Mouse (Mus musculus) hindbrain, embryonic 14.5 days (tissue): ENCODE measurements around the gene Mad2l2. TPM values are rescaled to one million over a fixed set of nuclear protein-coding genes. Genes with fewer than 3 reads are reported as not detected.

Experiments used
- ATAC-seq: fragments of 200-750 bp; cut with Nextera tagmentation; 2 replicates; pipeline ENCODE4 v1.8.0; 2017; ENCODE audit warnings: moderate number of reproducible peaks, mild to moderate bottlenecking, moderate TSS enrichment, moderate library complexity; ENCODE audit not compliant: low FRiP score
- DNase-seq: peaks from one replicate; pipeline ENCODE4 v3.0.0-alpha.2; 2015; ENCODE audit warnings: low spot score
- H3K27ac ChIP-seq: fragments of 300-500 bp; sonication (generic); 2 replicates; pipeline ENCODE4 v1.5.1; 2014; ENCODE audit warnings: mild to moderate bottlenecking, moderate library complexity
- H3K27me3 ChIP-seq: fragments of 300-500 bp; sonication (generic); 2 replicates; pipeline ENCODE4 v1.6.1; 2014; ENCODE audit warnings: mild to moderate bottlenecking, low read length, mixed read lengths; ENCODE audit not compliant: control insufficient read depth, insufficient read depth
- H3K36me3 ChIP-seq: fragments of 300-500 bp; sonication (generic); replicated peaks from 2 replicates; pipeline ENCODE4 v1.6.1; 2014; ENCODE audit not compliant: control insufficient read depth, insufficient read depth
- H3K4me1 ChIP-seq: fragments of 300-500 bp; sonication (generic); replicated peaks from 2 replicates; pipeline ENCODE4 v1.6.1; 2014; ENCODE audit warnings: antibody characterized with exemption, low read length, mixed read lengths; ENCODE audit not compliant: control insufficient read depth, insufficient read depth
- H3K4me2 ChIP-seq: fragments of 300-500 bp; sonication (generic); replicated peaks from 2 replicates; pipeline ENCODE4 v1.6.1; 2014; ENCODE audit warnings: mild to moderate bottlenecking, moderate library complexity
- H3K4me3 ChIP-seq: fragments of 300-500 bp; sonication (generic); replicated peaks from 2 replicates; pipeline ENCODE4 v1.5.1; 2014; ENCODE audit warnings: mild to moderate bottlenecking, low read length
- H3K9ac ChIP-seq: fragments of 300-500 bp; sonication (generic); 2 replicates; pipeline ENCODE4 v1.6.1; 2014
- H3K9me3 ChIP-seq: fragments of 300-500 bp; sonication (generic); 2 replicates; pipeline ENCODE4 v1.6.1; 2016; ENCODE audit warnings: low read length; ENCODE audit not compliant: control insufficient read depth
- WGBS: fragments of 180-500 bp; shearing (Covaris S2); extraction: QIAGEN DNeasy Blood & Tissue Kit; methylation state at CpG from one replicate; pipeline ENCODE4 v1.1.7; 2014; 5-methylcytosine and 5-hydroxymethylcytosine counted together
- polyA plus RNA-seq: library from polyadenylated mRNA; unstranded; fragments of >200 nt; fragmentation: Nextera tagmentation; extraction: Ambion mirVana; gene quantifications from 2 replicates; pipeline ENCODE4 v1.2.1, GENCODE M21; 2014

The Mad2l2 gene
- polyA plus RNA-seq, 1 experiment from 2014 or later, result 124 TPM

DNA sequence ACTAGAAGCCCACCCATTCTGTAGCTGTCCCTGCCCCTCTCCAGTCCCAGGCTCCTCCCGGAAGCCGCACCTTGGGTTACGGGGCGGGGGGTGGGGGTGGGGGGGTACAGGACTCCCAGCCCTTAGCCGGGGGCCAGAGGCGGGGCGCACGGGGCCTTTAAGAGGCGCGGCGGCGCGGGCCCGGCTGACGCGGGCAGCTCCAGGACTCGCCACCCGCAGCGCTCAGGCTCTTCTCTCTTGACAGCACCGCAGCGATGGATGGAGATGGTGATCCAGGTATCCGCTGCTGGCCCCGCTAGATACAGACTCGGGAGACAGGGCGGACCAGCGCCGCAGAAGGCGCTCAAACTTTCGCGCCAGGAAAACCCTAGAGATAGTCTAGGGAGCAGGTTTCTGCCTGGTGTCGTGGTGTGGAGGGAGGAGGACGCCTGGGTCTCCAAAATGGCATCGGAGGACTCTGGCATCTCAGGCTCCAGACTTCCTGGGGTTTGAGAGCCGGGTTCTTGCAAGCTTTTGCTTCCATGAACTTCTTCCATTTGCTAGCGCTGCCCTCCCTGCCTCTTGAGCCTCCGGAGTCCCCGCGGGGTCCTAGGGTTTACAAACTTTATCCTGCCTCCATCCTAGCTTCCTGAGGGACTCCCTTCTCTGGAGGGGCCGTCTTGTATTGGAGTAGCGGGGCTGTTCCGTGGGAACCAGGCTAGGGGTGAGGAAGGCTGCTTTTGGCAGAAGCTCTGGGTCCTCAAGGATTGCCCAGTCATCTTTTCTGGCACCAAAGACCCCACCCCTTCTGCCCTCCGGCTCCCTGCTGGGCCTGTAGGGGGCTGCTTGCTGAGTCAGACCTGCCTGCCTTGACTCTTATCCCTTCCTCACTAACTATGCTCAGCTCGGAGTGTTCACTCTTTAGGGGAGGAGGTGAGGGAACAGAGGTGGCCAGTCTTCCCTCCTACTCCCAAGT is 30.5 kb downstream of the Mad2l2 start, which contains the start of the genes Fbxo44 and Fbxo2:
Gene Fbxo44 (minus strand): TSS at position 47 of the 955 bp plus-strand sequence.
Gene Fbxo2 (plus strand): TSS at position 186 of the 955 bp plus-strand sequence.
- Histone ChIP-seq H3K9ac (peak within 1 kb of the TSS; percentile 90), H3K4me1 (peaks cover 29% of the 10 kb centered on the region), H3K4me3 (peak within 1 kb of the TSS; percentile 76), H3K27me3 (peaks cover 50% of the 10 kb centered on the region), H3K4me2 (peak within 1 kb of the TSS; percentile 82), H3K9me3 (no peaks in the 10 kb centered on the region), H3K27ac (peak within 1 kb of the TSS; percentile 91), H3K36me3 (peaks cover 25% of the 10 kb centered on the region)
- ATAC-seq, result no peak; the same call in 1 of the 2 replicates
- DNase-seq, result no peak
- under 1% methylated on average over 43 of the region's 43 CpGs for WGBS

DNA sequence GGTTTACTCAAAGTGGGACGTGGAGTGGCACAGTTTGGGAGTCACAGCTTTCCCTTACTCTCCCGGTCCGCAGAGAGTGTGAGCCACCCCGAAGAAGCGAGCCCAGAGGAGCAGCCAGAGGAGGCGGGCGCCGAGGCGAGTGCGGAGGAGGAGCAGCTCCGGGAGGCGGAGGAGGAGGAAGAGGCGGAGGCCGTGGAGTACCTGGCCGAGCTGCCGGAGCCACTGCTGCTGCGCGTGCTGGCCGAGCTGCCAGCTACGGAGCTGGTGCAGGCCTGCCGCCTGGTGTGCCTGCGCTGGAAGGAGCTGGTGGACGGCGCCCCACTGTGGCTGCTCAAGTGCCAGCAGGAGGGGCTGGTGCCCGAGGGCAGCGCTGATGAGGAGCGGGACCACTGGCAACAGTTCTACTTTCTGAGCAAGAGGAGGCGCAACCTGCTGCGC is 33.8 kb downstream of the Mad2l2 start:
- H3K4me2 ChIP-seq, result peak overlapping the region; percentile 54
- H3K9me3 ChIP-seq, result no peaks in the 10 kb centered on the region
- ATAC-seq, result no peak
- DNase-seq, result peak; percentile 69
- peak overlapping the region; percentile 27 for H3K4me3 ChIP-seq
- no peaks in the 10 kb centered on the region for H3K36me3 ChIP-seq
- no peak overlapping the region for H3K27ac ChIP-seq
- under 1% methylated on average over 29 of the region's 29 CpGs for WGBS
- peaks cover 24% of the 10 kb centered on the region for H3K4me1 ChIP-seq
- H3K9ac ChIP-seq, result peak overlapping the region; percentile 46
- peaks cover 61% of the 10 kb centered on the region for H3K27me3 ChIP-seq

DNA sequence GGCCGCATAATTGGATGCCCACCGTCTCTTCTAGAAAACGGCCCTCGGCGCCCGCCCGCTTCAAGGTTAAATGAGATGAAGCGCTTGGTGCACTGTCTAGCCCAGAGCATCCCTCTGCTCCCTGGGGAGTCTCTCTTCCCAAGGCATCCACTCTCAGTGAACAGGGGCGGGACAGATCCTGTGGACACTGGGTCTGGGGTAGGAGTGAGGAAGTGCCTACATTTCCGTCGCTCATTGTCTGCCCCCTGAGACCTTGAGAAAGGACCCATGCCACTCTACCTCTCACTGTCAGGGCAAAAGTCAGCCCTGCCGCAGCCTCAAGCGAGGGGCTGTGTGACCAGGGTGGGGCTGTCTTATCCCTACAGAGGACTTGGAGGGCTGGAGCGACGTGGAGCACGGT is 34.3 kb downstream of the Mad2l2 start:
- DNase-seq (no peak), ATAC-seq (no peak)
- 1% methylated on average over 16 of the region's 16 CpGs for WGBS
- Histone ChIP-seq H3K9ac (peak overlapping the region; percentile 46), H3K4me1 (peaks cover 23% of the 10 kb centered on the region), H3K4me2 (peak overlapping the region; percentile 54), H3K27me3 (peaks cover 61% of the 10 kb centered on the region), H3K36me3 (no peaks in the 10 kb centered on the region), H3K4me3 (peak overlapping the region; percentile 27), H3K9me3 (no peaks in the 10 kb centered on the region), H3K27ac (no peak overlapping the region)

DNA sequence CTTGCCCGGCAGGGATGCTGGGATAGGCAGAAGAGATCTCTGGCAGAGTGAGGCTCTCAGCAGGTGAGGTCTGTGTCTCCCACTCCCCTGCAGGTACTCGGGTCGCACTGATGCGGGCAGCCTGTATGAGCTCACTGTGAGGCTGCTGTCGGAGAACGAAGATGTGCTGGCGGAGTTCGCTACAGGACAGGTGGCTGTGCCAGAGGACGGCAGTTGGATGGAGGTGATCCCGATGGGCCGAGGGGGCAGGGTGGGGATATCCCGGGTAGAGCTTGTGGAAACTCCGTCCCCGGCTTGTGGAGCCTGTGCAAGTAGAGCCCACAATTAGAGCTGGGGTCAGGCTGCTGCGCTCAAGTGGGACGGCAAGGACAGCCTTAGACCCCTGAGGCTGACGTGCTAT is 35.4 kb downstream of the Mad2l2 start:
- H3K27ac ChIP-seq, result no peak overlapping the region
- DNase-seq, result no peak
- H3K9ac ChIP-seq, result 0 out of 2 replicates have a peak overlapping the region, but pooled peaks have one; percentile 6
- no peaks in the 10 kb centered on the region for H3K9me3 ChIP-seq
- 7% methylated on average over 17 of the region's 17 CpGs for WGBS
- H3K4me3 ChIP-seq, result peak overlapping the region; percentile 27; the same call in 1 of the 2 replicates
- ATAC-seq, result no peak
- H3K4me1 ChIP-seq, result peaks cover 24% of the 10 kb centered on the region
- peaks cover 69% of the 10 kb centered on the region for H3K27me3 ChIP-seq
- H3K36me3 ChIP-seq, result no peaks in the 10 kb centered on the region
- peak overlapping the region; percentile 2; the same call in 1 of the 2 replicates for H3K4me2 ChIP-seq

DNA sequence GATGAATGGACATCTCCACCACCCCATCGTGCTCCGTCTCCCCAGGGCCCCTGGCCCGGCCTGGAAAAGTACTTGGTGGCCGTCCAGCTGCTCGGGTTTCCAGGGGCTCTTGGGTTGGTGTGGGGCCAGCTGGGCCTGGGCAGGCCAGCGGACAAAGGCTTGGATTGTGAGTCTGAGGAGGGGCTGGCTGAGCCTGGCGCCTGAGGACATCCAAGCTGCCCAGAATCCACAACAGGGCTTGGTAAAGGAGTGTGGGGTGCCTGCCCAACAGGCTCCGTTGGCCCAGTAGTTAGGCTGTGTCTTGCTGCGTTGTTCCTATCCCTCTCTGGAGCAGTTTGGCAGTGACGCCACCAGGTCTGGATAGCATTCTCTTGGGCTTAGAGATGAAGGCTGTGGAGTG is 36.2 kb downstream of the Mad2l2 start:
- H3K4me1 ChIP-seq, result peaks cover 21% of the 10 kb centered on the region
- H3K27me3 ChIP-seq, result peaks cover 60% of the 10 kb centered on the region
- H3K36me3 ChIP-seq, result no peaks in the 10 kb centered on the region
- peak overlapping the region; percentile 20; the same call in 1 of the 2 replicates for H3K9ac ChIP-seq
- peak overlapping the region; percentile 39 for H3K4me2 ChIP-seq
- 3% methylated on average over 10 of the region's 10 CpGs for WGBS
- no peaks in the 10 kb centered on the region for H3K9me3 ChIP-seq
- no peak overlapping the region; the same call in 1 of the 2 replicates for H3K4me3 ChIP-seq
- peak; percentile 70 for ATAC-seq
- peak overlapping the region; percentile 69 for H3K27ac ChIP-seq
- DNase-seq, result no peak

DNA sequence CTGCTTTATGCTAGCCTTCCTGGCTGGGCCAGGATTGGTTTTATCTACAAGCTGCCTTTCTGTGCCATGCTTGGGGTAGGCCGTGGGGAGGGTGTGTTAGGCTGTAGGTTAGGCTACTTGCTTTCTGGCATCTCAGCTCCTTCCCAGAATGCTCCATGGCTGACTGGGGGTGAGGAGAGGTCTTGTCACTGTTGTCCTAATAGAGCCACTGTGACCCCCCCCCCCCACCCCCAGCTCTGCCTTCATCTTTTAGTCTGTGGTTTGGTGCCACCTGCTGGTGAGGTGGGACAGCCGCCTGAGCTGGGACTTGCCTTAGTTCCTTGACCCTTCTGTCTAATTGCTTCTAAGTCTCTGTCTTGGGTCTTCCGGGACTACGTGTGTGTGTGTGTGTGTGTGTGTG is 36.8 kb downstream of the Mad2l2 start:
- H3K4me2 ChIP-seq, result peak overlapping the region; percentile 39
- H3K9ac ChIP-seq, result 0 out of 2 replicates have a peak overlapping the region, but pooled peaks have one; percentile 20
- peaks cover 55% of the 10 kb centered on the region for H3K27me3 ChIP-seq
- H3K36me3 ChIP-seq, result no peaks in the 10 kb centered on the region
- peaks cover 21% of the 10 kb centered on the region for H3K4me1 ChIP-seq
- peak overlapping the region; percentile 69 for H3K27ac ChIP-seq
- 24% methylated on average over 4 of the region's 4 CpGs for WGBS
- no peaks in the 10 kb centered on the region for H3K9me3 ChIP-seq
- no peak overlapping the region; the same call in 1 of the 2 replicates for H3K4me3 ChIP-seq
- 0 out of 2 replicates have a peak, but pooled peaks have one; percentile 16 for ATAC-seq
- DNase-seq, result no peak

DNA sequence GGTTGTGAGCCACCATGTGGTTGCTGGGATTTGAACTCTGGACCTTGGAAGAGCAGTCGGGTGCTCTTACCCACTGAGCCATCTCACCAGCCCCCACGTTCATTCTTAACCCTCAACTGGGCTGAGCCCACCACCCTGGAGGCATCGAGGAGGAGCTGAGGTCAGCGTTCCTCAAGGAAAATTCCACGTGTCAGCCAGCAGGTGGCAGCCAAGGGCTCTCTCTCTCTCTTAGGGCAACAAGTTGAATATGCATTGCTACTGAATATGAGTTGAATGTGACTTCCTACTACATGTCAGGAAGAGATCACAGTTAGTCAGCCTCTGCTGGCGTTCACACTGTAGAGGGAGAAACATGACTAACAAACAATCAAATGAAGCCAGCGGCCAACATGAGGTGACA is 38.1 kb downstream of the Mad2l2 start:
- peak; percentile 73 for DNase-seq
- H3K4me2 ChIP-seq, result no peak overlapping the region
- peaks cover 49% of the 10 kb centered on the region for H3K27me3 ChIP-seq
- H3K36me3 ChIP-seq, result no peaks in the 10 kb centered on the region
- H3K9ac ChIP-seq, result no peak overlapping the region
- ATAC-seq, result no peak
- WGBS, result 26% methylated on average over 7 of the region's 7 CpGs
- H3K27ac ChIP-seq, result no peak overlapping the region
- peaks cover 21% of the 10 kb centered on the region for H3K4me1 ChIP-seq
- no peaks in the 10 kb centered on the region for H3K9me3 ChIP-seq
- no peak overlapping the region for H3K4me3 ChIP-seq

DNA sequence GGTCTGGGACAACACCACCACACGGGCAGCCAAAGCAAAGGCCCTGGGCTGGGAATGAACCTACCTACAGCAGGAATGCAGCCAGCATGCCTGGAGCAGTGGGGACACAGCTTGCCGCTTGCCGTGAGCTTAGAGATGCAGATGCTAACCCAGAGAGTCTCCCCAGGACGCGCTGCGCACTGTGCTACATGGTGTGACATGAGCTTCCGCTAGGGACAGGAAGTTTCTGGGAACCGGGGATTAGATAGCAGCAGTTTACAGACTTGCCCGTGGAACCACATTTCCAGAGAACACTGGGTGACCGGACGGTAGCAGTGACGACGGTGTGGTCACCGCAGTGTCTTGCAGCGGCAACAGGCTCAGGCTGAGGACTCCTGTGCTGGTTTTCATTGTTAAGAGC is 39.4 kb downstream of the Mad2l2 start:
- no peak overlapping the region for H3K4me2 ChIP-seq
- H3K4me1 ChIP-seq, result peaks cover 22% of the 10 kb centered on the region
- H3K4me3 ChIP-seq, result no peak overlapping the region
- no peaks in the 10 kb centered on the region for H3K9me3 ChIP-seq
- H3K36me3 ChIP-seq, result no peaks in the 10 kb centered on the region
- WGBS, result 26% methylated on average over 15 of the region's 15 CpGs
- ATAC-seq, result no peak
- H3K27me3 ChIP-seq, result peaks cover 39% of the 10 kb centered on the region
- no peak for DNase-seq
- H3K9ac ChIP-seq, result no peak overlapping the region
- no peak overlapping the region for H3K27ac ChIP-seq

DNA sequence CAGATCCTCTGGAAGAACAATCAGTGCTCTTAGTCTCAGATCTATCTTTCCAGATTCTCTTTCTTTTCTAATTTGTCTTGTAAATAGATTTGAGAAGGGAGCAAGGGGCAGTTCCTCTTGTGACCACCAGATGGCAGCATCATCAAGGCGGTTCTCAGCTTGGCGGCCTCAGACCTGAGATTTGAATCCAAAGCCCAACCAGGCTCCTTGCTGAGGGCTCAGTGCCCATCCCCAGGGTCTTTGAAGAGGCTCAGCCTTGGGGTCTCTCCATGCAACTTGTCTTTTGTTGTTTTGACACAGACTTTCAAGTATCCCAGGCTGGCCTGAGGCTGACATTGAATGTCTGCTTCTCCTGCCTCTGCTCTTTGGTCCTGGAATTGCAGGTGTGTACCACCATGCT is 40.7 kb downstream of the Mad2l2 start:
- H3K9me3 ChIP-seq, result no peaks in the 10 kb centered on the region
- no peak overlapping the region for H3K4me2 ChIP-seq
- no peaks in the 10 kb centered on the region for H3K36me3 ChIP-seq
- H3K4me3 ChIP-seq, result no peak overlapping the region
- H3K27ac ChIP-seq, result no peak overlapping the region
- DNase-seq (peak; percentile 86), ATAC-seq (no peak)
- H3K27me3 ChIP-seq, result peaks cover 26% of the 10 kb centered on the region
- no peak overlapping the region for H3K9ac ChIP-seq
- H3K4me1 ChIP-seq, result peaks cover 27% of the 10 kb centered on the region
- 2% methylated on average over 2 of the region's 2 CpGs for WGBS
